Mouse (Mus musculus) brain, embryonic 14.5 days (tissue): ENCODE measurements around the gene Sgsm3.

ENCODE experiments used
- CTCF ChIP-seq: fragments of 200-500 bp; IDR thresholded peaks from 2 replicates; pipeline ENCODE4 v1.5.1; 2012; ENCODE audit warnings: inconsistent platforms, mild to moderate bottlenecking, moderate library complexity, borderline replicate concordance; ENCODE audit not compliant: insufficient read depth, insufficient read length; ENCODE audit errors: extremely low read depth
- POLR2A ChIP-seq: fragments of 200-500 bp; IDR thresholded peaks from 2 replicates; pipeline ENCODE4 v1.6.1; 2012; ENCODE audit warnings: mild to moderate bottlenecking, inconsistent platforms, borderline replicate concordance; ENCODE audit not compliant: poor library complexity, insufficient read depth, insufficient read length, severe bottlenecking; ENCODE audit errors: extremely low read depth

DNA sequence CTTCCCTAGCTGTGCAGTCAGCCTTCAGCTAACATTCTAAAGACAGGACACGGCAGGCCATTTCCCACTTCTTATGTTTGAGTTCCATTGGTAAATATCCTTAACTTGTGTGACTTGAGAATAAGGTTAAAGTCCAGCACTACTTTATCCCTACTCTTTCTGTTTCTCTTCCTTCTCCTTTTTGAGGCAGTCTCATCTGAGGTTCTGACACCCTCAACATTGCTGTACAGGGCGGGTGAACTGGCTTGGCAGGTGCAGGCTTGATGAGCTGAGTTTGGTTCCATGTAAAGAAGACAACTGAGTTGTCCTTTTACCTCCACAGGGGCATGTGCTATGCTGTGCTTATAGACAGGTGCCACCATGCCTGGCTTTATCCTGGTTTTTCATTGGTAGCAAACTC, 5.7 kb downstream of the Sgsm3 start:
- TF ChIP-seq CTCF (no peak), POLR2A (no peak)
